Mouse (Mus musculus): ENCODE measurements around the gene Myh11. TPM values are rescaled to one million over a fixed set of nuclear protein-coding genes. Genes with fewer than 3 reads are reported as not detected.

Gene Myh11
- polyA plus RNA-seq, 1 experiment from 2014 or later: 2.4 TPM

GRCm38 (mm10) chr16:14304791-14305190 is 13.6 kb upstream of the Myh11 start:
- H3K36me3 ChIP-seq: peaks cover 59% of the 10 kb centered on the region
- no peaks in the 10 kb centered on the region for H3K4me1 ChIP-seq
- ATAC-seq (ENCODE audit: insufficient number of reproducible peaks, low FRiP score, low TSS enrichment, low read depth): no peak
- H3K27ac ChIP-seq (replicated peaks): no peak overlapping the region
- no peaks in the 10 kb centered on the region for H3K9me3 ChIP-seq (replicated peaks)
- H3K27me3 ChIP-seq: no peaks in the 10 kb centered on the region
- no peak overlapping the region for H3K9ac ChIP-seq
- H3K4me3 ChIP-seq (replicated peaks): no peak overlapping the region
- 85% methylated on average over 3 of the region's 3 CpGs for WGBS
- H3K4me2 ChIP-seq (replicated peaks): no peak overlapping the region

GRCm38 (mm10) chr16:14303676-14304075 is 12.5 kb upstream of the Myh11 start:
- Histone ChIP-seq H3K27me3 (no peaks in the 10 kb centered on the region), H3K9ac (no peak overlapping the region), H3K36me3 (peaks cover 66% of the 10 kb centered on the region), H3K9me3 (replicated peaks) (no peaks in the 10 kb centered on the region), H3K27ac (replicated peaks) (no peak overlapping the region), H3K4me2 (replicated peaks) (no peak overlapping the region), H3K4me1 (no peaks in the 10 kb centered on the region), H3K4me3 (replicated peaks) (no peak overlapping the region)
- 81% methylated on average over 7 of the region's 7 CpGs for WGBS
- no peak for ATAC-seq (ENCODE audit: insufficient number of reproducible peaks, low FRiP score, low TSS enrichment, low read depth)

- ATAC-seq (ENCODE audit: insufficient number of reproducible peaks, low FRiP score, low TSS enrichment, low read depth): no peak
- Histone ChIP-seq H3K4me3 (replicated peaks) (no peak overlapping the region), H3K27ac (replicated peaks) (no peak overlapping the region), H3K27me3 (no peaks in the 10 kb centered on the region), H3K9me3 (replicated peaks) (no peaks in the 10 kb centered on the region), H3K9ac (no peak overlapping the region), H3K36me3 (peaks cover 67% of the 10 kb centered on the region), H3K4me2 (replicated peaks) (no peak overlapping the region), H3K4me1 (no peaks in the 10 kb centered on the region)
- 88% methylated on average over 2 of the region's 2 CpGs for WGBS
Observed at GRCm38 (mm10) chr16:14303148-14303547, 12.0 kb upstream of the Myh11 start.

GRCm38 (mm10) chr16:14298461-14298860 is 7.3 kb upstream of the Myh11 start:
- Histone ChIP-seq H3K9me3 (replicated peaks) (no peaks in the 10 kb centered on the region), H3K36me3 (peaks cover 48% of the 10 kb centered on the region), H3K9ac (no peak overlapping the region), H3K4me1 (no peaks in the 10 kb centered on the region), H3K27ac (replicated peaks) (no peak overlapping the region), H3K4me2 (replicated peaks) (no peak overlapping the region), H3K4me3 (replicated peaks) (no peak overlapping the region), H3K27me3 (no peaks in the 10 kb centered on the region)
- no peak for ATAC-seq (ENCODE audit: insufficient number of reproducible peaks, low FRiP score, low TSS enrichment, low read depth)
- WGBS: 86% methylated on average over 4 of the region's 4 CpGs

- peaks cover 41% of the 10 kb centered on the region for H3K36me3 ChIP-seq
- 92% methylated on average over 4 of the region's 4 CpGs for WGBS
- no peaks in the 10 kb centered on the region for H3K9me3 ChIP-seq (replicated peaks)
- H3K4me2 ChIP-seq (replicated peaks): no peak overlapping the region
- H3K27me3 ChIP-seq: no peaks in the 10 kb centered on the region
- ATAC-seq (ENCODE audit: insufficient number of reproducible peaks, low FRiP score, low TSS enrichment, low read depth): no peak
- no peak overlapping the region for H3K9ac ChIP-seq
- no peak overlapping the region for H3K4me3 ChIP-seq (replicated peaks)
- H3K27ac ChIP-seq (replicated peaks): no peak overlapping the region
- H3K4me1 ChIP-seq: 0 out of 2 replicates have a peak, but pooled peaks cover 3% of the 10 kb centered on the region
Observed at GRCm38 (mm10) chr16:14297746-14298145, 6.6 kb upstream of the Myh11 start.

- H3K9ac ChIP-seq: no peak overlapping the region
- no peak for ATAC-seq (ENCODE audit: insufficient number of reproducible peaks, low FRiP score, low TSS enrichment, low read depth)
- H3K27me3 ChIP-seq: no peaks in the 10 kb centered on the region
- H3K4me1 ChIP-seq: peaks cover 9% of the 10 kb centered on the region
- H3K4me2 ChIP-seq (replicated peaks): no peak overlapping the region
- H3K27ac ChIP-seq (replicated peaks): peak overlapping the region; percentile 1; the same call in 1 of the 2 replicates
- H3K4me3 ChIP-seq (replicated peaks): no peak overlapping the region
- 53% methylated on average over 3 of the region's 3 CpGs for WGBS
- H3K36me3 ChIP-seq: peaks cover 36% of the 10 kb centered on the region
- no peaks in the 10 kb centered on the region for H3K9me3 ChIP-seq (replicated peaks)
Observed at GRCm38 (mm10) chr16:14297137-14297536, 6.0 kb upstream of the Myh11 start.

GRCm38 (mm10) chr16:14296544-14297124 is 5.5 kb upstream of the Myh11 start:
- H3K27me3 ChIP-seq: no peaks in the 10 kb centered on the region
- no peak overlapping the region for H3K4me2 ChIP-seq (replicated peaks)
- ATAC-seq (ENCODE audit: insufficient number of reproducible peaks, low FRiP score, low TSS enrichment, low read depth): no peak

GRCm38 (mm10) chr16:14295291-14295690 is 4.1 kb upstream of the Myh11 start:
- H3K4me3 ChIP-seq (replicated peaks): no peak overlapping the region
- WGBS: 74% methylated on average over 2 of the region's 2 CpGs
- no peak overlapping the region for H3K27ac ChIP-seq (replicated peaks)
- no peak for ATAC-seq (ENCODE audit: insufficient number of reproducible peaks, low FRiP score, low TSS enrichment, low read depth)
- H3K36me3 ChIP-seq: peaks cover 18% of the 10 kb centered on the region
- no peak overlapping the region for H3K4me2 ChIP-seq (replicated peaks)
- H3K9ac ChIP-seq: no peak overlapping the region
- H3K27me3 ChIP-seq: no peaks in the 10 kb centered on the region
- no peaks in the 10 kb centered on the region for H3K9me3 ChIP-seq (replicated peaks)
- H3K4me1 ChIP-seq: peaks cover 20% of the 10 kb centered on the region

More at GRCm38 (mm10) chr16:14296544-14297124, 5.5 kb upstream of the Myh11 start:
- peaks cover 31% of the 10 kb centered on the region for H3K36me3 ChIP-seq
- H3K27ac ChIP-seq (replicated peaks): peak overlapping the region; percentile 1; the same call in 1 of the 2 replicates
- H3K9me3 ChIP-seq (replicated peaks): no peaks in the 10 kb centered on the region
- no peak overlapping the region for H3K9ac ChIP-seq
- peaks cover 14% of the 10 kb centered on the region for H3K4me1 ChIP-seq
- no peak overlapping the region for H3K4me3 ChIP-seq (replicated peaks)
- 55% methylated on average over 2 of the region's 2 CpGs for WGBS

GRCm38 (mm10) chr16:14292205-14293199 is 1.3 kb upstream of the Myh11 start:
- 8% methylated on average over 31 of the region's 31 CpGs for WGBS
- Histone ChIP-seq H3K36me3 (no peaks in the 10 kb centered on the region), H3K9me3 (replicated peaks) (no peaks in the 10 kb centered on the region), H3K4me1 (peaks cover 20% of the 10 kb centered on the region), H3K27me3 (no peaks in the 10 kb centered on the region), H3K4me2 (replicated peaks) (peak overlapping the region; percentile 69), H3K27ac (replicated peaks) (no peak overlapping the region), H3K4me3 (replicated peaks) (peak overlapping the region; percentile 37), H3K9ac (peak overlapping the region; percentile 10; the same call in 1 of the 2 replicates)
- no peak; the same call in 1 of the 2 replicates for ATAC-seq (ENCODE audit: insufficient number of reproducible peaks, low FRiP score, low TSS enrichment, low read depth)

- no peak overlapping the region for H3K9ac ChIP-seq
- no peak overlapping the region for H3K4me3 ChIP-seq (replicated peaks)
- no peak overlapping the region for H3K27ac ChIP-seq (replicated peaks)
- no peak overlapping the region for H3K4me2 ChIP-seq (replicated peaks)
- H3K4me1 ChIP-seq: no peaks in the 10 kb centered on the region
- H3K36me3 ChIP-seq: no peaks in the 10 kb centered on the region
- no peak for ATAC-seq (ENCODE audit: insufficient number of reproducible peaks, low FRiP score, low TSS enrichment, low read depth)
- WGBS: 61% methylated on average over 4 of the region's 4 CpGs
- no peaks in the 10 kb centered on the region for H3K27me3 ChIP-seq
- H3K9me3 ChIP-seq (replicated peaks): no peaks in the 10 kb centered on the region
Observed at GRCm38 (mm10) chr16:14272374-14272965, 18.7 kb downstream of the Myh11 start.
